Mouse (Mus musculus) adrenal gland, postnatal 14 days (tissue): Measurements from ENCODE around the gene Myo5a. TPM values are rescaled to one million over a fixed set of nuclear protein-coding genes. Genes with fewer than 3 reads are reported as not detected.

Source experiments
- DNase-seq: peaks from one replicate; pipeline ENCODE4 v3.0.0; 2021; ENCODE audit warnings: mixed read lengths
- total RNA-seq: library from RNA; stranded (reverse); gene quantifications from 2 replicates; pipeline ENCODE4 v1.2.3, GENCODE M21; 2021

The Myo5a gene
- total RNA-seq, 1 experiment from 2014 or later, result 36.4 TPM

DNA sequence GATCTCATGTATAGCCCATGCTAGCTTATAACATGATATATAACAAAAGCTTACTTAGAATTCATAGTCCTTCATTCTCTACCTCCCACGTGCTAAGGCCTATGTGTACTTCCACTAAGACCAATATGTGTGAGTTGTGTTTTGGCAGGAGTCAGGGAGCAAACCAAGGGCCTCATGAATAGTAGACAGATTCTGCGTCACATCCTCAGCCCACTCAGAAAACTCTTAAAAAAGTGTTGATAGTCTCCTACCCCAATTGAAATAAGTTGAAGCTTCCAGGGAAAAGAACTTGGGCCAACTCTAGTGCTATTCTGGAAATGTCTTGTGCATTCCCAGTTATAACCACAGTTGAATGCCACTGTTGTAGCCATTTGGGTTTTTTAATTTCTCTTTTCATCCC is 131.2 kb downstream of the Myo5a start:
- no peak for DNase-seq

DNA sequence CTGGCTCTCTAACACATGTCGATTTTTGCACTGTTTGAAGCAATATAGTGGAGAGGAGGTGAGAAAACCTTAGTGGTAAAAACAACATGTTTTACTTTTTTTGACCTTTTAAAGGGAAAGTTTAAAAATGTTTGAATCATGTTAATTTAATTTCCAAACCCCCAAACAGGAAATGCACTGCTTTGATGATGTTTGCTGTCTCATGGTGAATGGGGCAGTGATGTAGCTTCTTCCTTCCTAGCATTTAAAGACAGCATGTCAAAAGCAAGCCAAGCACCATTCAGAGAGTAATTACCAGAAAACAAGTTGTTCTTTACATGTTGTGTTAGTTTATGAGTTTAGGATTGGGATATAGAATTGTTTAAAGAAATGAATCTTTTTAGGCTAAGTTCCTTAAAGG is 138.4 kb downstream of the Myo5a start:
- DNase-seq, result no peak

GRCm38 (mm10) chr9:75210269-75210668 is 139.5 kb downstream of the Myo5a start:
- no peak for DNase-seq

- DNase-seq, result no peak
Measured at GRCm38 (mm10) chr9:75214743-75215413, 144.1 kb downstream of the Myo5a start.

GRCm38 (mm10) chr9:75219942-75220341 is 149.1 kb downstream of the Myo5a start:
- DNase-seq, result no peak

GRCm38 (mm10) chr9:75221420-75222287 is 150.8 kb downstream of the Myo5a start:
- peak; percentile 76 for DNase-seq

DNA sequence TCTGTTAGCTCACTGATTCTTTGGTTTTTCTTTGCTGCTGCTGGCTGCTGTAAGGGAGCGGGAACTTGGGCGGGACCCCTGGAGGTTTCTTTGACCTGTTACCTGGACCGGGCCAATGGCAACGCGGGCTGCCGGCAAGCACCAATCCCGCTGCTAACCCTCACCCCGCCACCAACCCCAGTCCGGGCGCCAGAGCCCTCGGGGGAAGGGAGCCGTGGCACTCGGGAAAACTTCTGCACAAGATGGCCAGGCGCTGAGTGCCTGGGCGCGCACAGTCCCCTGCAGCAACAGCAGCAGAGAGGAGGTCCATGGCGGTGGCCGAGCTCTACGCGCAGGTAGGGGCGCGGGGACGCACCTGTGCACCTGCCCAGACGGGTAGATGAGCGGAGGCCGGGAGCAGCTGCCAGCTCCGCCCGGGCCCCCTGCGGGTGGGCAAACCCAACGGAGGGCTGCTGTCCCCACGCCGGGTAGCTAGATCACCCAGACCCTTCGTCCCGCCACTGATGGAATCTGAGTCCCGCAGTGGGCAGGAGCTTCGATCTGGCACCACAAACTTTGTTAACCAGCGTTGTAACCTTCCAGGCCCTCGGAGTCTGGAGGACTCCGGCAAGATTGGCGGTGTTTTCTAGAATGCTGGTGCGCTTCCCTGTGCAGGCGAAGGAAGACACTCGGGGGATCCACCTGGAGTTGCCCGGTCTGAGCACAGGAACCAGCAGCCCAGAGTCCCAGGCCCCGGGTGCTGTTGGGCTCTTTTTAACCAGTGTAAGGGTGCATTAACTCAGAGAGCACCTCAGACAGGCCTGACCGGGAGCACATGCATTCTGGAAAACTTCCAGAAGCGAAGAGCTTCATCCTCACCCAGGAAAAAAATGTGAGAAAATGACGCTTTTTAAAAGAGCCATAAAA is 161.3 kb downstream of the Myo5a start, which contains the start of gene Myo5c:
Myo5c (plus strand) TSS at position 180 of the 906 bp plus-strand sequence.
- DNase-seq, result peak; percentile 86

DNA sequence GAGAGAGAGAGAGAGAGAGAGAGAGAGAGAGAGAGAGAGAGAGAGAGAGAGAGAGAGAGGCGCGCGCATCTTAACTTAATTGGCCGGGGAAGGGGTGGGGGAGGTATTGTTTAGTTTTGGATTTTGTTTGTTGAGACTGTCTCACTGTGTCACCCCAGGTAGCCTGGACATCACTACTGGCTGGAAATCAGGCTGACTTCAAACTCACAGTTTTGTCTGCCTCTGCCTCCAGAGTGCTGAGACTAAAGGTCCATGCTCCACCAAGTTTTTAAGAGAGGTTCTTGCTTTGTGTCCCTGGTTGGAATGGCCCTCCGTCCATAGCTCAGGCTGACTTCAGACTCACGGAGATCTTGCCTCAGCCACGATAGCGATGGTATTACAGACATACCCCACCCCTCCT is 162.0 kb downstream of the Myo5a start:
- DNase-seq, result no peak

DNA sequence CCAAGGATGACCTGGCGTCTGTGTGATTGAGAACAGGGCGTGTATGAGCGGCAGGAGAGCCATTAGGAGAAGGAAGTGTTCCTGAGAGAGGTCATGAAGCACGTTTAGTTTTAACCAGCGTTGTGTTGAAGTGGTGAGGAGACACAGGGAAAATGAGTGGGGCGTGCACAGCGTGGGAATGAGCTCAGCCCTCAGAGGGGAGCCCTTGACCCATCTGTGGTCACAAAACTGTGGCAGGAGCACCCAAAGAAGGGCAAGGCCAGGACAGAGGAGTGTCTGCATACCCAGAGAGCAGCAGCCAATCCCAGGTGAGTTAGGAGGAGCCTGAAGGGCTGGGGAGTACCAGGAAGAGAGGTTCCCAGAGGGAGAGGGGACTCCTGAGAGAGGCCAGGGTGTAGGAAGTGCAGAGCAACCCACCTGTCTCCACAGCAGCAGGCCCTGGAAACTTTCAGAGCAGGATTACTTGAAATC is 163.5 kb downstream of the Myo5a start:
- peak; percentile 20 for DNase-seq

- peak; percentile 14 for DNase-seq
Measured at GRCm38 (mm10) chr9:75234983-75235627, 164.3 kb downstream of the Myo5a start.

GRCm38 (mm10) chr9:75235696-75236095 is 164.9 kb downstream of the Myo5a start:
- DNase-seq, result no peak

DNA sequence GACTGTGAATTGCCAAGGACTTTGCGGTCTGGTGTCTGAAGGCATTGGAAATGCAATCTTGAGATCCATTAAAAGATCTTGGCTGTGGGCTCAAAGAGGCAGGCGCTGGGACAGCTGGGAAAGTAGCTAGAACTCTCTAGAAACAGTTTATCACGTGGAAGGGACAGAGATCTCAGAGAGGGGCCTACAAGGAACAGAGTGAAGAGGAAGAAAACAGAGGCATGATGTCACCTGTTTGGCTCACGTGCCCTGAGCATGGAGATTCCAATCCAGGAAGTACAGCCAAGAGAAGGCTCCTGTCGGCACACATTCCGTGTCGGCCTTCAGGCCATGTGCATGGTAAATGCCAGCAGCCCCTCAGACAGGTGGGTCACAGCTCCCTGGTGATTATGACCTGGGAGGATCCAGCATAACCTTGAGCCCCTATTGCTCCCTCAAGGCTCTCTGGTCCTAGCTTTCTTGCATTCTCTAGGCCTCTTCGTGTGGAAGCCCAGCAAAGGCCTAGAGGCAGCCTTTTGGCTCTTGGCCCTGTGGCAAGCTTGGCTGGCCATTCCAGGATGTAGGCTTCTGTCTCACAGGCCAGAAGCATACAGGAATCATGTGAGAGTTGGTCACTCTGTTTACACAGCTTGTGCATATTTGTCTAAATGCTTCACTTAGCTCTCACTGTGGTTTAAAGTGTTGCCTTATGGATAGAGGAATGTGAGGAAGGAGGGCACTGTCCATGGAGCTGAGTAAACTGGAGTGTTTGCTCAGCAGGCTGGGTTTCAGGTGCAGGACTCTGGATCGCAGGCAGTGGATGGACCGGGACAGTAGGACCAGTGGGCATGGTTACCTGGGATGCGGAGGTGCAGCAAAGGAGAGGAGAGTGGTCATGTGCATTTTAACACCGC is 165.8 kb downstream of the Myo5a start:
- peak; percentile 22 for DNase-seq

DNA sequence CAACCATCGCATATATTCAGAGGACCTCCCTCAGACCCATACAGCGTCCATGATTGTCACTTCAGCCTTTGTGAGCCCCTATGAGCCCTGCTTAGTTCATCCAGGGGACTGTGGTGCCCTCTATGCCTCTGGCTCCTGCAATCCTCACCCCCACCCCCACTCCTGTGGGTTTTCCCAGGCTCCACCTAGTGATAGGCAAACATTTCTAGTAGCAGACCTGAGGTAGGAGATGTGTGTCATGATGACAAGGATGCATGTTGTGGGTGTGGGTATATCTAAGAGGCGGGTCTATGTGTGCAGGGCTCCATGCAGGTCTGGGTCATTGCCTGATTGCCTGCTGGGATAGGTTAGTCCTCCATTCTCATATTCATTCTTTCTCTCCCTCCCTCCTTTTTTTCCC is 167.4 kb downstream of the Myo5a start:
- no peak for DNase-seq

DNA sequence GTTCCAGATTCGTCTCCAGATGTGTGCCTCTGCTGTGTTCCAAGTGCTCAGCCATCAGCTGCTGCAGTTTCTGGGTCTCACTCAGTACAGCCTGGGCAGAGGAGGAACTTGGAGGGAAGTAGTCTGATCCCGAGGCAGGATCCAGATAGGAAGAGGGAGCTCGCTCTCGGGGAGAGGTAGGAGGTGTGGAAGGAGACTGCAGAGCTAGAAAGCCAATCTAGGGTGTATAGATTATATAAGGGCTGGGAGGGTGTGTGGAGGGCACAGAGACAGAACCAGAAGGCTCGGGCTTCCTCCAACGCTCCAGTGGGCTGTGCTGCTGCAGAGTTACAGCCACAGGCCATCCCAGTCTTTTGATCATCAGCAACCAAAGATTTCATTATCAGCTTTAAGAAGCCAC is 172.2 kb downstream of the Myo5a start:
- no peak for DNase-seq

DNA sequence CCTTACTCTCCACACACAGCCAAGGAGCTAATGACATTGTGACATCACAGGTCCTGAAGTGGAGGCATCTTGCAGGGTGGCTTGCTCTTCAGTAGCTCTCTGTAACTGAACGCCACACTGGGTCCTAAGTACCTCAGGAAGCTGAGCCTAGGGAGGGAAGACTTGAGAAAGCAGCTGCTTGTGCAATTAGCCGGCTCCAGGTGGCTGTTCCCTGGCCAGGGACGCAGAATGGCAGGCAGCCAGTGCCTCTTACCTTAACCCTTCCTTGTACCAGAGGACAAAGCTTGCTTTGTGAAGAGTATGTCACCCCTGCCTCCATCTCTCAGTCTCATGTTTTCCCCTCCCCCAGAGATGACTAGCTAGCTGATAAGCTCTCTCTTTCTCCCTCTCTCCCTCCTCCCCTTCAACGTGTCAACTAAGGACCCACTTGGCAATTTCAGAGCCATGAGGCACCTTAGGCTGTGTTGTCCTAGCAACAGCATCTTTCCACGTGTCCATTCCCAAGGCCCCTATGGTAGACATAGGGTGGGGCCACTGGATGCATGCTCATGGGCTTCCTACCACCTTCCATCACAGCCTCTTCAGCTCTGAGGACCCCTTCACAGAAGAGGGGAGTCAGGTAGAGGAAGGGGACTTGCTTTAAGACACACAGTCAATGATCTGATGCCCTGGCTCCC is 173.1 kb downstream of the Myo5a start:
- DNase-seq, result peak; percentile 24

DNA sequence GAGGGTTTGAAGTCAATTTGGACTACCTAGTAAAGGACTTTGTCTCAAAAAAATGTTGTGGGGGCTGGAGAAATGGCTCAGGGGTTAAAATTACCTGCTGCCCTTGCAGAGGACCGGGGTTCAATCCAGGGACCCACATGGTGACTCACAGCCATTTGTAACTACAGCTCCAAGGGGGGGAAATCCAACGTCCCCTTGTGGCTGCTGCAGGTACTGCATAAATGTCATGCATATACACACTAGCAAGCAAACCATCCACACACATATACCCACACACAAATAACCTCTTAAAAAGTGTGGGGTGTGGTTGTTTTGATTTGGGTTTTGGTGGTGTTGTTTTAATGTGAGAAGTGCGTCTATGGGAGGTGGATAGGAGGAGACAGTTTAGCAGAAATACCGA is 173.7 kb downstream of the Myo5a start:
- DNase-seq, result no peak

- DNase-seq, result no peak
Measured at GRCm38 (mm10) chr9:75246080-75246930, 175.5 kb downstream of the Myo5a start.

GRCm38 (mm10) chr9:75247870-75248269 is 177.1 kb downstream of the Myo5a start:
- DNase-seq, result no peak

- no peak for DNase-seq
Measured at GRCm38 (mm10) chr9:75248359-75248758, 177.5 kb downstream of the Myo5a start.
